Mouse (Mus musculus) liver, embryonic 14.5 days (tissue): ENCODE measurements at regions not wholly inside any gene's neighbourhood (a gene's known extent, or its start where the extent isn't known, plus 50 kb on each side); places are given as distances from the start of the nearest gene placed in this dataset.

Experiments
- ATAC-seq: fragments of 200-750 bp; cut with Nextera tagmentation; 2 replicates; pipeline ENCODE4 v1.8.0; 2017; ENCODE audit warnings: moderate number of reproducible peaks, mild to moderate bottlenecking, moderate library complexity; ENCODE audit not compliant: insufficient read depth
- DNase-seq, 3 experiments: peaks; one replicate each; pipeline ENCODE4 v3.0.0-alpha.2; 2012 to 2013; ENCODE audit warnings: low read depth in 3 of 3, low spot score in 3 of 3
- H3K27ac ChIP-seq: fragments of 300-500 bp; sonication (generic); 2 replicates; pipeline ENCODE4 v1.5.1; 2014; ENCODE audit warnings: moderate library complexity, mild to moderate bottlenecking, control low read depth, inconsistent platforms
- H3K27me3 ChIP-seq: fragments of 300-500 bp; sonication (generic); 2 replicates; pipeline ENCODE4 v1.6.1; 2014; ENCODE audit warnings: mild to moderate bottlenecking, low read length, moderate library complexity; ENCODE audit not compliant: control insufficient read depth, insufficient read depth
- H3K36me3 ChIP-seq: fragments of 300-500 bp; sonication (generic); replicated peaks from 2 replicates; pipeline ENCODE4 v1.6.1; 2014; ENCODE audit warnings: low read depth; ENCODE audit not compliant: control insufficient read depth, insufficient read depth
- H3K4me1 ChIP-seq, 2 experiments: fragments of 200-500 bp in 1 of 2; fragments of 300-500 bp in 1 of 2; sonication (generic) in 1 of 2; replicated peaks; 2 replicates each; pipeline ENCODE4 v1.6.1; 2012 to 2014; ENCODE audit warnings: antibody characterized with exemption in 1 of 2, inconsistent platforms in 1 of 2, low read length in 1 of 2; ENCODE audit not compliant: control insufficient read depth in 2 of 2, insufficient read depth in 2 of 2
- H3K4me2 ChIP-seq: fragments of 300-500 bp; sonication (generic); 2 replicates; pipeline ENCODE4 v1.6.1; 2014; ENCODE audit warnings: low read depth, mild to moderate bottlenecking, control low read depth, moderate library complexity
- H3K4me3 ChIP-seq, 2 experiments: fragments of 200-500 bp in 1 of 2; fragments of 300-500 bp in 1 of 2; sonication (generic) in 1 of 2; 2 replicates each; pipeline ENCODE4 v1.5.1; 2012 to 2014; ENCODE audit warnings: low read depth in 2 of 2, low read length in 2 of 2, mild to moderate bottlenecking in 2 of 2, control low read depth in 1 of 2, inconsistent platforms in 1 of 2, moderate library complexity in 1 of 2; ENCODE audit not compliant: insufficient read depth in 1 of 2
- H3K9ac ChIP-seq: fragments of 300-500 bp; sonication (generic); replicated peaks from 2 replicates; pipeline ENCODE4 v1.6.1; 2014; ENCODE audit warnings: mild to moderate bottlenecking, control low read depth, moderate library complexity
- H3K9me3 ChIP-seq: fragments of 300-500 bp; sonication (generic); 2 replicates; pipeline ENCODE4 v1.6.1; 2016; ENCODE audit warnings: low read length, mixed read lengths; ENCODE audit not compliant: control insufficient read depth
- CTCF ChIP-seq: IDR thresholded peaks from 2 replicates; pipeline ENCODE4 v1.5.1; 2016; ENCODE audit warnings: antibody characterized with exemption, low read depth, control low read depth
- EP300 ChIP-seq: IDR thresholded peaks from 2 replicates; pipeline ENCODE4 v1.6.1; 2016; ENCODE audit warnings: antibody characterized with exemption, low read depth
- whole genome bisulfite sequencing: fragments of 180-500 bp; shearing (Covaris S2); extraction: QIAGEN DNeasy Blood & Tissue Kit; methylation state at CpG from one replicate; pipeline ENCODE4 v1.1.7; 2014; ENCODE audit not compliant: insufficient replicate concordance; 5-methylcytosine and 5-hydroxymethylcytosine counted together

GRCm38 (mm10) chr13:35229601-35230000 lies 202.7 kb upstream of the Eci2 start:
- no peak for DNase-seq
- H3K4me2 ChIP-seq: no peak overlapping the region
- H3K27ac ChIP-seq: no peak overlapping the region
- H3K4me3 ChIP-seq: no peak overlapping the region
- H3K9me3 ChIP-seq: no peaks in the 10 kb centered on the region
- H3K27me3 ChIP-seq: no peaks in the 10 kb centered on the region
- ATAC-seq: no peak
- WGBS: 33% methylated on average over 2 of the region's 2 CpGs
- TF ChIP-seq EP300: no peak
- no peak for TF ChIP-seq CTCF
- no peaks in the 10 kb centered on the region for H3K4me1 ChIP-seq
- H3K9ac ChIP-seq: no peak overlapping the region
- no peaks in the 10 kb centered on the region for H3K36me3 ChIP-seq

- 83% methylated on average over 1 of the region's 1 CpGs for WGBS
- ATAC-seq: no peak
- no peak for TF ChIP-seq CTCF
- no peak for TF ChIP-seq EP300
Measured at GRCm38 (mm10) chr13:35233636-35234035, 206.7 kb upstream of the Eci2 start.

GRCm38 (mm10) chr13:35241443-35241842 lies 214.5 kb upstream of the Eci2 start:
- no peak overlapping the region for H3K27ac ChIP-seq
- no peaks in the 10 kb centered on the region for H3K36me3 ChIP-seq
- no peak overlapping the region for H3K4me3 ChIP-seq
- H3K9me3 ChIP-seq: no peaks in the 10 kb centered on the region
- no peak for TF ChIP-seq EP300
- no peak for TF ChIP-seq CTCF
- H3K4me1 ChIP-seq: no peaks in the 10 kb centered on the region
- H3K9ac ChIP-seq: no peak overlapping the region
- H3K27me3 ChIP-seq: no peaks in the 10 kb centered on the region
- no peak for DNase-seq
- 44% methylated on average over 2 of the region's 2 CpGs for WGBS
- ATAC-seq: no peak
- no peak overlapping the region for H3K4me2 ChIP-seq

More at GRCm38 (mm10) chr13:35233636-35234035, 206.7 kb upstream of the Eci2 start:
- no peaks in the 10 kb centered on the region for H3K36me3 ChIP-seq
- H3K9ac ChIP-seq: no peak overlapping the region
- no peaks in the 10 kb centered on the region for H3K4me1 ChIP-seq
- DNase-seq: no peak
- H3K4me2 ChIP-seq: no peak overlapping the region
- no peak overlapping the region for H3K27ac ChIP-seq
- no peaks in the 10 kb centered on the region for H3K27me3 ChIP-seq
- H3K4me3 ChIP-seq: no peak overlapping the region
- no peaks in the 10 kb centered on the region for H3K9me3 ChIP-seq

- no peak for ATAC-seq
- no peak for TF ChIP-seq CTCF
- no peak for TF ChIP-seq EP300
Measured at GRCm38 (mm10) chr13:35243946-35244345, 217.1 kb upstream of the Eci2 start.

GRCm38 (mm10) chr13:35257386-35257785 lies 230.5 kb upstream of the Eci2 start:
- Histone ChIP-seq H3K27me3 (no peaks in the 10 kb centered on the region), H3K4me1 (no peaks in the 10 kb centered on the region), H3K4me3 (no peak overlapping the region), H3K9ac (no peak overlapping the region), H3K9me3 (no peaks in the 10 kb centered on the region), H3K36me3 (no peaks in the 10 kb centered on the region), H3K27ac (no peak overlapping the region), H3K4me2 (no peak overlapping the region)
- ATAC-seq: no peak
- TF ChIP-seq CTCF (no peak), EP300 (no peak)
- WGBS: 53% methylated on average over 2 of the region's 2 CpGs
- DNase-seq: no peak

More at GRCm38 (mm10) chr13:35243946-35244345, 217.1 kb upstream of the Eci2 start:
- Histone ChIP-seq H3K36me3 (no peaks in the 10 kb centered on the region), H3K4me2 (no peak overlapping the region), H3K9ac (no peak overlapping the region), H3K27ac (no peak overlapping the region), H3K27me3 (no peaks in the 10 kb centered on the region), H3K4me1 (no peaks in the 10 kb centered on the region), H3K4me3 (no peak overlapping the region), H3K9me3 (no peaks in the 10 kb centered on the region)
- no peak for DNase-seq
